Mouse (Mus musculus) megakaryocyte-erythroid progenitor cell, adult 5 weeks (primary cell): ENCODE data around the gene Smurf1. TPM values are rescaled to one million over a fixed set of nuclear protein-coding genes. Genes with fewer than 3 reads are reported as not detected.

Experiments used
- polyA plus RNA-seq: library from polyadenylated mRNA; stranded (reverse); fragments of >175 nt; gene quantifications from 2 replicates; pipeline ENCODE4 v1.2.3, GENCODE M21; 2012

The Smurf1 gene
- polyA plus RNA-seq: 6.7 and 9.3 TPM in 2 replicates

GRCm38 (mm10) chr5:144965639-144966351, at the start of gene Smurf1:
Gene Smurf1, minus strand, starts transcription at chr5:144965847.

Other genes starting within 250 kb of the Smurf1 start
- 0.08 and 0.16 TPM in 2 replicates for gene Tmem130, start 204.0 kb downstream of the Smurf1 start, polyA plus RNA-seq
- gene Trrap, start 198.1 kb downstream of the Smurf1 start, polyA plus RNA-seq: 40.4 and 53.4 TPM in 2 replicates
- not detected in 2 replicates for gene Gm4871, start 66.9 kb upstream of the Smurf1 start, polyA plus RNA-seq
- not detected in 2 replicates for gene 1700018F24Rik, start 77.1 kb upstream of the Smurf1 start, polyA plus RNA-seq
- gene Arpc1a, start 118.0 kb upstream of the Smurf1 start, polyA plus RNA-seq: 37.1 and 39.7 TPM in 2 replicates
- not detected in 2 replicates for gene Kpna7, start 118.2 kb upstream of the Smurf1 start, polyA plus RNA-seq
- 2,557 and 3,038 TPM in 2 replicates for gene Arpc1b, start 148.4 kb upstream of the Smurf1 start, polyA plus RNA-seq
- 113 and 155 TPM in 2 replicates for gene Pdap1, start 174.4 kb upstream of the Smurf1 start, polyA plus RNA-seq
- gene Bud31, start 174.5 kb upstream of the Smurf1 start, polyA plus RNA-seq: 23.5 and 38.4 TPM in 2 replicates
- gene Ptcd1, start 201.3 kb upstream of the Smurf1 start, polyA plus RNA-seq: 15.8 and 18.1 TPM in 2 replicates
- gene Cpsf4, start 201.4 kb upstream of the Smurf1 start, polyA plus RNA-seq: 64.3 and 76.5 TPM in 2 replicates
- gene Atp5j2, start 226.2 kb upstream of the Smurf1 start, polyA plus RNA-seq: 55.8 and 60.0 TPM in 2 replicates
- 6.9 and 11.0 TPM in 2 replicates for gene Zkscan14, start 236.0 kb upstream of the Smurf1 start, polyA plus RNA-seq
- 1.7 and 2.9 TPM in 2 replicates for gene Zkscan5, start 238.7 kb upstream of the Smurf1 start, polyA plus RNA-seq